Mouse (Mus musculus) forebrain, postnatal 0 days (tissue): ENCODE data around the gene Arpc2. TPM values are rescaled to one million over a fixed set of nuclear protein-coding genes. Genes with fewer than 3 reads are reported as not detected.

Experiments
- ATAC-seq: fragments of 200-750 bp; cut with Nextera tagmentation; 2 replicates; pipeline ENCODE4 v1.8.0; 2017; ENCODE audit warnings: mild to moderate bottlenecking, moderate library complexity
- DNase-seq: peaks from one replicate; pipeline ENCODE4 v3.0.0-alpha.2; 2015
- H3K27ac ChIP-seq: fragments of 300-500 bp; sonication (generic); 2 replicates; pipeline ENCODE4 v1.5.1; 2014; ENCODE audit warnings: low read depth, mild to moderate bottlenecking, antibody characterized with exemption, low read length, moderate library complexity, mixed read lengths
- H3K27me3 ChIP-seq: fragments of 300-500 bp; sonication (generic); 2 replicates; pipeline ENCODE4 v1.6.1; 2014; ENCODE audit warnings: mild to moderate bottlenecking, low read length, mixed read lengths; ENCODE audit not compliant: insufficient read depth
- H3K36me3 ChIP-seq: fragments of 300-500 bp; sonication (generic); 2 replicates; pipeline ENCODE4 v1.6.1; 2014; ENCODE audit warnings: mild to moderate bottlenecking, moderate library complexity; ENCODE audit not compliant: insufficient read depth
- H3K4me1 ChIP-seq: fragments of 300-500 bp; sonication (generic); 2 replicates; pipeline ENCODE4 v1.6.1; 2014; ENCODE audit warnings: antibody characterized with exemption; ENCODE audit not compliant: insufficient read depth
- H3K4me2 ChIP-seq: fragments of 300-500 bp; sonication (generic); 2 replicates; pipeline ENCODE4 v1.6.1; 2014; ENCODE audit warnings: low read depth, mild to moderate bottlenecking, moderate library complexity
- H3K4me3 ChIP-seq: fragments of 300-500 bp; sonication (generic); 2 replicates; pipeline ENCODE4 v1.5.1; 2014; ENCODE audit warnings: low read depth, low read length, mixed read lengths
- H3K9ac ChIP-seq: fragments of 300-500 bp; sonication (generic); 2 replicates; pipeline ENCODE4 v1.6.1; 2014; ENCODE audit warnings: mild to moderate bottlenecking
- H3K9me3 ChIP-seq: fragments of 300-500 bp; sonication (generic); 2 replicates; pipeline ENCODE4 v1.6.1; 2016; ENCODE audit warnings: low read length
- CTCF ChIP-seq: sonication (generic); IDR thresholded peaks from 2 replicates; pipeline ENCODE4 v1.5.1; 2016; ENCODE audit warnings: antibody characterized with exemption, control low read depth, low read depth
- WGBS: fragments of 180-500 bp; shearing (Covaris S2); extraction: QIAGEN DNeasy Blood & Tissue Kit; methylation state at CpG from one replicate; pipeline ENCODE4 v1.1.7; 2014; 5-methylcytosine and 5-hydroxymethylcytosine counted together
- polyA plus RNA-seq: library from polyadenylated mRNA; unstranded; fragments of >200 nt; fragmentation: Nextera tagmentation; extraction: Ambion mirVana; gene quantifications from 2 replicates; pipeline ENCODE4 v1.2.1, GENCODE M21; 2015
- total RNA-seq: library from RNA; depleted of rRNA; stranded (reverse); fragments of >200 nt; gene quantifications from 2 replicates; pipeline ENCODE4 v1.2.3, GENCODE M21; 2014

Gene Arpc2
- total and polyA plus RNA-seq, 2 experiments from 2014 or later = 241 to 541 TPM

DNA sequence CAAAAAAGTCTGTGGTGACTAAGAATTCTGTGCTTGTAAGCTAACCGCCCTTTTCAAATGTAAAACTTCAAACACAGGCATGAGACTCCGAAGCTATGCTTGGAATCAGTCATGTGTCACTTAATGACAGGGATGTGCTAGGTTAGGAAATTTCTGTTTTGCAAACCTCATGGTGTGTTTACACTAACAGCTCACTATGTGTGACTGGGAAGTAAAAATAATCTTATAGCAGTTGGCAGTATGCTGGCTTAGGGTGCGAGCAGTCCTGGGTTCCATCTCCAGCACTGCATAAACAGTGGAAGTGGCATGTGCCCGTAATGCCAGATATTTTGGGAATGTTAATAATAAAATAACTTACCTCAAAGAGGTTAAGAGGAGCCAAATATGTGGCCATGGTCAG, 69.1 kb downstream of the Arpc2 start:
- no peak for TF ChIP-seq CTCF
- 71% methylated on average over 4 of the region's 4 CpGs for WGBS
- ATAC-seq (no peak), DNase-seq (no peak)
- H3K27ac ChIP-seq = no peak overlapping the region
- no peak overlapping the region for H3K9ac ChIP-seq
- no peaks in the 10 kb centered on the region for H3K36me3 ChIP-seq
- H3K4me2 ChIP-seq = no peak overlapping the region
- H3K4me3 ChIP-seq = no peak overlapping the region
- peaks cover 5% of the 10 kb centered on the region; the same call in 1 of the 2 replicates for H3K27me3 ChIP-seq
- H3K4me1 ChIP-seq = peaks cover 4% of the 10 kb centered on the region; the same call in 1 of the 2 replicates
- no peaks in the 10 kb centered on the region for H3K9me3 ChIP-seq

GRCm38 (mm10) chr1:74305522-74305921, 69.6 kb downstream of the Arpc2 start, which contains the start of gene Tmbim1:
TSS of gene Tmbim1 (minus strand) at chr1:74305622.
- Histone ChIP-seq H3K27me3 (peaks cover 5% of the 10 kb centered on the region; the same call in 1 of the 2 replicates), H3K27ac (no peak within 1 kb of the TSS), H3K9ac (no peak within 1 kb of the TSS), H3K4me3 (no peak within 1 kb of the TSS), H3K4me2 (no peak within 1 kb of the TSS), H3K9me3 (no peaks in the 10 kb centered on the region), H3K4me1 (peaks cover 4% of the 10 kb centered on the region; the same call in 1 of the 2 replicates), H3K36me3 (no peaks in the 10 kb centered on the region)
- DNase-seq = no peak
- no peak for ATAC-seq
- WGBS = 91% methylated on average over 2 of the region's 2 CpGs
- TF ChIP-seq CTCF = no peak

DNA sequence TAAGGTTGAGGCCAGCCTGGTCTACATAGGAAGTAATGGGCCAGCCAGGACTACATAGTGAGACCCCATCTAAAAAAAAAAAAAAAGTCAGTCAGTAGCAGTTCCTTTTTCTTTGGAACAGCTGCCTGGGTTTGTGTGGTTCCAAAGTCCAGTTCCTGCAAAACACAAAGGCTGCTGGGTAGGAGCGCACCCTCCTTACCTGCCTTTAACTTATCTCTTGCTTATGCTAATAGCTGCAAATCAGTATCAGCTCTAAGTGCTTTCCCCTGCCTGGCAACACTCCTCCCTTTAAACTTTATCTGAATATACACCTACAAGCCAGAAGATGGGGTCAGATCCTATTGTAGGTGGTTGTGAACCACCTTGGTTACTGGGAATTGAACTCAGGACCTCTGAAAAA, 71.3 kb downstream of the Arpc2 start:
- Histone ChIP-seq H3K4me2 (no peak overlapping the region), H3K9ac (no peak overlapping the region), H3K27ac (no peak overlapping the region), H3K9me3 (no peaks in the 10 kb centered on the region), H3K27me3 (peaks cover 5% of the 10 kb centered on the region; the same call in 1 of the 2 replicates), H3K4me1 (peaks cover 4% of the 10 kb centered on the region; the same call in 1 of the 2 replicates), H3K4me3 (no peak overlapping the region), H3K36me3 (no peaks in the 10 kb centered on the region)
- TF ChIP-seq CTCF = no peak
- 93% methylated on average over 1 of the region's 1 CpGs for WGBS
- no peak for ATAC-seq
- no peak for DNase-seq

DNA sequence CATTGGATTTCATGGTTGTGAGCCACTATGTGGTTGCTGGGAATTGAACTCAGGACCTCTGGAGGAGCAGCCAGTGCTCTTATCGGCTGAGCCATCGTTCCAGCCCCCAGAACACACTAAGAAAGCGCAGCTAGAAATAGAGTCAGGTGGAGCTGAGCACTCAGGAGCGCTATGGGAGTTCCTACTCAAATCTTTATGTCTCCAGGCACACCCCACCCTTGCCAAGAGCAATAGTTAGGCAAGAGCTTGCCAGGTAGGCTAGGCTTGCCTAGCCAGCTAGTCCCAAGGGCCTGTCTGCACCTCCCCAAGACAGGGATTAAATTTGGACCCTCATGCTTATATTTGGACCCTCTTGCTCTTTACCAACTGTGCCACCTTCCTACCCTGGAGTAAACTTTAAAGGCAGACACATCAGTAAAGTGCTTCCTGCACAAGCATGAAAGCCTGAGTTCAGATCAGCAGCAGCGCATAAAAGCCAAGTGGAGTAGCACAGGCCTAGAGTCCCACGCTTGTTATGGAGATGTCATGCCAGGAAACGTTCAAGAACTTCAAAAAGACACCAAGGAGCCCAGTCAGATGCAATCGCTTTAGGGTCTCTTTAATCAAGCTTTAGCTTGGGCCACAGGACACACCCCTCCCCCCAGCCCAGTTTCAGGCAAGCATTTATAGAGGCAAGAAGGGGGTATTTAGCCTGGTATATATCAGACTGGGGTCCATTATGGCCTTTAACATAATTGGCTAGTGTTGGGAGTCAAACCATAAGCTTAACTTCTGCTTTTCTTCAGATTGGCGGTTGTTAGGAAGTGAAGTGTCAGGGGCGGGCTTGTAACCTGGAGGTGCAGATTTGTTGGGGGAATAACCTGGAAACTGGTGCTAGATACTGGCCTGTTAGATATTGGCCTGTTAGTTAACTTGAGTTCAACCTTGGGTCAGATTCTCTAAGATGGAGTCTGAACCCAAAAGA, 72.4 kb downstream of the Arpc2 start:
- no peak for TF ChIP-seq CTCF
- Histone ChIP-seq H3K36me3 (no peaks in the 10 kb centered on the region), H3K4me1 (peaks cover 4% of the 10 kb centered on the region; the same call in 1 of the 2 replicates), H3K27me3 (no peaks in the 10 kb centered on the region), H3K9ac (no peak overlapping the region), H3K4me2 (no peak overlapping the region), H3K4me3 (no peak overlapping the region), H3K9me3 (no peaks in the 10 kb centered on the region), H3K27ac (no peak overlapping the region)
- DNase-seq (no peak), ATAC-seq (no peak)
- WGBS = 82% methylated on average over 10 of the region's 10 CpGs

- H3K9me3 ChIP-seq = no peaks in the 10 kb centered on the region
- H3K27me3 ChIP-seq = no peaks in the 10 kb centered on the region
- no peak overlapping the region for H3K9ac ChIP-seq
- H3K27ac ChIP-seq = no peak overlapping the region
- H3K4me1 ChIP-seq = no peaks in the 10 kb centered on the region
- DNase-seq (no peak), ATAC-seq (no peak)
- no peak for TF ChIP-seq CTCF
- no peaks in the 10 kb centered on the region for H3K36me3 ChIP-seq
- 66% methylated on average over 3 of the region's 3 CpGs for WGBS
- no peak overlapping the region for H3K4me2 ChIP-seq
- H3K4me3 ChIP-seq = no peak overlapping the region
These were observed 73.9 kb downstream of the Arpc2 start for GRCm38 (mm10) chr1:74309767-74310166.

DNA sequence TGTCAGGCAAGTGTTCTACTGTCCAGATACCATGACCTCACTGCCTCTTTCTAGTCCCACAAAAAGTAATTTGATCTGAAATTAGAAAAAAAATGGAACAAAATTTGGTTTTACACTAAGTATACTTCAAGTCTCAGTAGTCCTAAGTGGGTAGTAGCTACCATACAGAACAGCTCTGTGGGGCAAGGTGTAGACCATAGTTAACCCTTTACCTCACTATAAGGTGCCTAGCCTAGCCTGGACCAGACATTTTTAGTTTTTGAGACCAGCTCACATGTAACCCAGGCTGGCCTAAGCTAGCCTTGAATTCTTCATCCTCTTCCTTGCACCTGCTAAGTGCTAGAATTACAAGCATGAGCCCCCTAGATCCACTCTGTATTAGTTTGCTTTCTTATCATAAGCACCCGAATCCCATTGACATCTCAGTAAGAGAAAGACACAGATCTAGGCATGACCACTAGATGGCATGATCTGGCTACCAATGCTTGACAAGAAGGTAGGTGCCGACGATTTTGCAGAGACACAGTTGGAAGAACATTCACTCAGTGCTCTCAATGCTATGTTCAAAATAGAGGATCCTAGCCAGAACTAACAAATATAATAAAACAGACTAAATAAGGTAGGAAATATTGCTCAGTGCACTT, 77.3 kb downstream of the Arpc2 start:
- H3K9me3 ChIP-seq = no peaks in the 10 kb centered on the region
- H3K9ac ChIP-seq = no peak overlapping the region
- H3K4me2 ChIP-seq = no peak overlapping the region
- ATAC-seq (peak; percentile 83), DNase-seq (peak; percentile 89)
- WGBS = 2% methylated on average over 3 of the region's 3 CpGs
- no peak overlapping the region for H3K27ac ChIP-seq
- no peaks in the 10 kb centered on the region for H3K4me1 ChIP-seq
- TF ChIP-seq CTCF = peak; percentile 96
- H3K4me3 ChIP-seq = no peak overlapping the region
- no peaks in the 10 kb centered on the region for H3K36me3 ChIP-seq
- H3K27me3 ChIP-seq = no peaks in the 10 kb centered on the region

DNA sequence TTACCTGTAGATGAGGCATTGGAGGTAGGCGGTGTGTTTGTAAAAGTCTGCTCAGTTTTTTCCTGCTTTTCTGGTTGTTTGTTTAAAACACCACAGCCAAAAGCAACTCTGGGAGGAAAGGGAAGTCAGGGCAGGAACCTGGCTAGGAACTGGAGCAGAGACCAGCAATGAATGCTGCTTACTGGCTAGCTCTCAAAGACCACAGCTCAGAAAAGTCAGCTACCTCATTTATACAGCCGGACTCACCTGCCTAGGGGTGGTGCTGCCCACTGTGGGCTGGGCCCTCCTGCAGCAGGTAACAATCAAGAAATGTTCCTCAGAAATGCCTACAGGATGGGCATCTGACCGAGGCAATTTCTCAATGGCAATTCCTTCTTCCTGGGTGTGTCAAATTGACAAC, 78.9 kb downstream of the Arpc2 start:
- Histone ChIP-seq H3K36me3 (no peaks in the 10 kb centered on the region), H3K27ac (no peak overlapping the region), H3K9ac (no peak overlapping the region), H3K9me3 (no peaks in the 10 kb centered on the region), H3K27me3 (no peaks in the 10 kb centered on the region), H3K4me3 (no peak overlapping the region), H3K4me2 (no peak overlapping the region), H3K4me1 (no peaks in the 10 kb centered on the region)
- ATAC-seq = no peak
- WGBS = 89% methylated on average over 3 of the region's 3 CpGs
- no peak for DNase-seq
- no peak for TF ChIP-seq CTCF
